Mouse (Mus musculus) layer of hippocampus, adult 18-20 months (tissue): ENCODE data around the gene Creb1. TPM values are rescaled to one million over a fixed set of nuclear protein-coding genes. Genes with fewer than 3 reads are reported as not detected.
"Not testable (repeated sequence)": the region's sequence is repeated elsewhere in the genome, so short reads cannot be mapped to it uniquely, and the experiment has no call there.

Source experiments
- DNase-seq, 2 experiments: peaks; one replicate each; pipeline ENCODE4 v3.0.0; 2022; ENCODE audit warnings: low spot score in 2 of 2
- total RNA-seq, 2 experiments: library from RNA; stranded (reverse); gene quantifications; 2 replicates each; pipeline ENCODE4 v1.2.3; 2021

The Creb1 gene
- total RNA-seq, 2 experiments from 2014 or later: 52.8 to 59.1 TPM

DNA sequence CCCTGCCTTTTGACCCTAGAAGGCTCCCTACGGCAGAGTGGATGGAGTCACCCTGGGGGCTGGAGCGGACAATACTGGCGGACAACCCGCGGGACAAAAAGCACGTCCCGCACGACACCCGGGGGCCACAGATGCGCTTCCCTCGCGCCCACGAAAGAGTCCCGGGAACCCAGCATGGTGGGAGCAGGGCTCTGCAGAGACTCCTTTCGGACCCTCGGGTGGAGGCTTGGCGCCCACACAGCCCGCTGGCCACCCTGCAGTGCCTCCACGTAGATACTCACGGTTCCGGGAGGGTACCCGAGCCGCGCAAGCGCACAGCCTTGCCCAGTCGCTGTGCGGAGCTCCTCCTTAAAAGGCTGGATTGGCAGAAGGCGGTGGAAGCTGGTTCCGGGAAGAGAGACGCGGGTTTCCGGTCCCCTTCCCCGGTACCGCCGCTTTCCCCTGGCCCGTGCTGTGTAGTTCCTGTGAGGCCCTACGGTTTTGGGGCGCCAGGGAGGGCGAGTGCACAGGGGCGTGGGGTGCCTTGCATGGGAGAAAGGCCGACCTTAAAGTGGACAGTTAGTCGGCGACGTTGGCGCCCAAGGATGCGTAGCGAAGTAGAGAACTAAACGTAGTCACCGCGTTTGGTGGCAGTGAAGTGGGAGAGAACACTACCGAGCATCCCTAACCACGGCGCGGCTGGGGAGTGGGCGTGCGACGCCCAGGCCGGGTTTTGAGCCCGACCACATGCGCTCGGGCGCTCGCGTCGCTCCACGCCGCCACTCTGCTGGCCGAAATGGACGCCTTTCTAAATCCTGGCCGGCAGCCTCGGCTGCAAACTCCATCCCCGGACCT lies 84.7 kb downstream of the Creb1 start, which contains the start of gene Mettl21a:
Gene Mettl21a (minus strand): TSS at position 362 of the 834 bp plus-strand sequence.
- DNase-seq: peak; percentile 93 to 96

DNA sequence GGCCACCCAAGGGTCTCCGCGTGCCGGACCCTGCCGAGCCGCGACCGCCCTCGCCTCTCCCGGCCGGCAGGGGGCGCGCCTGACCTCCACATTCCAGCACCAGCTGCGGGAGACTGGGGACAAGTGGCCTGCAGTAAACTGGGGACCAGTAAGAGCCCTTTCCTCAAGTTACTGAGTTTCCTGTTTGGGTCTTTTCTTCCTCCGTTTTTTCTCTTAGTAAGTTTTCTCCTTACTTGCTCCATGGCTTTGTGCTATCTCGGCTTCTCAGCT lies 85.2 kb downstream of the Creb1 start:
- DNase-seq: peak; percentile 70 to 93

DNA sequence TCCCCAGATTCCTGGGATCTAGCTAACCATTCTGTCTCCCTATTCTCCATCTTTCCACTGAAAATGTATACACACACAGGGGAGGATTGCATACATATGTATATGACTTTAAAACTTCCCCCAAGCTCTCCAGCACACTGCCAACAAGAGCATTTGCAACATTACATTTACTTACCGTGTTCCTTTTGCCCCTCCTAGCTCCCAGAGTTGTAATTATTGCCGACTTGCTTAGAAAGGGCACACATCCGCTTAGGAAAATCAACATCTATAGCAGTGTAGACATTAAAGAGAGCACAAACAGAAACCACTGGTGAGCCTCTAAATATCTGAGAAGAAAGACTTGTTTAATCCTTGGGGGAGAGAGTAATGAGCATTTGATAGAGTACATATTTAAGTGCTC lies 85.8 kb downstream of the Creb1 start:
- DNase-seq: no peak

DNA sequence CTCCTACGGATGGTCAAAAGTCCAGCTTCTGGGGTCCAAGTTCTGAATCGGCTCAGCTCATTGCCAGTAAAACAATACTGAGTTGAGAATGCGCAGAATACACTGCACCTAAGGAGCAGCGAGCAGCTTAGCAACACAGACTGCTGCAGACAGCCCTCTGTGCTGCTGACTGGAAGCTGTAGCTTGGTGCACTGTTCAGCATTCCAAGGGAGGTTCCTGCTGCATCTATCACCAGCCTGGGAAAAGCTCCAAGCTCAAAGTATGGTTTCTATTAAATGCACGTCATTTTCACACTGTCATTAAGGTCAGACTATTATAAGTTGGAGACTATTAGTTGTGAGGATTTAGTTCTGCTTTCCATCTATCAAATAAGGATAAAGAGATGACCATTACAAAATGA lies 88.7 kb downstream of the Creb1 start:
- DNase-seq: no peak

DNA sequence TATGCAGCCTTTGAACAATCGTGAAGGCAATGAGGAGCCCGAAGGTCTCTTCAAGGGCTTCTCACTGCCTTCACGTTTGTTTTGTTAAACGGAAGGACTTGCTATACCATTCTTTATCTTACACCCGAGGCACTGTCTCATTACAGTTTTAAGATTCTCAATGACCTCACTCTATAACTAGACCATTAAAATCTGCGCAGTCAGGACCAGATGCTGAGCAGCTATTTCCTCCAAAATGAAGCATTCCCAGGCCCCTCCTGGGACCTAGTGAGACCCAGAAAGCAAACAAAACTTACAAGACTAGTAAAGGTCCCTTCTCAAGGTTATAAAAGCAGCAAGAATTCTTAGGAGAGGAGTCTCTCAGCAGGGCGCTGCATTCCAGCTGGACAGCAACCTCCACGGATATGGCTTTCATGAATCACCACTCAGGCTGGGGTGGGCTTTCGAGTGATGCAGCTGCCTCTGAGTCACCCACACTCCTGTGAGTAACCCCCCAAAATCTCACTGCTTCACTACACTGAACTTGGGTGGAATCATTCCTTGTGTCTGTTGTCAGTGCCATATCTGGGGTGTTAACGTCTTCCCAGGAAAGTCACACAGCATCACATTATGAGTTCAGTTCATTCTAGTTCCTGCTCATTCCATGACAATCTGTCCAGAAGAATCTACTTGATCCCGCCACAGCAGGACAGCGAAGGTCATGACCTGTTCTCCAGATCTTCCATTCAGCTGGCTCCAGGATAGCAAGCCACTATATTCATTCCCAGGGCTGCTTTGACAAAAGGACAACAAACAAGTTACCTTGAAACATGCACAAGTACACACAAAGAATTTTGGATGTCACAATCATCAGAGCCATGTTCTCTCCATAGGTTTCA lies 91.4 kb downstream of the Creb1 start:
- no peak for DNase-seq

DNA sequence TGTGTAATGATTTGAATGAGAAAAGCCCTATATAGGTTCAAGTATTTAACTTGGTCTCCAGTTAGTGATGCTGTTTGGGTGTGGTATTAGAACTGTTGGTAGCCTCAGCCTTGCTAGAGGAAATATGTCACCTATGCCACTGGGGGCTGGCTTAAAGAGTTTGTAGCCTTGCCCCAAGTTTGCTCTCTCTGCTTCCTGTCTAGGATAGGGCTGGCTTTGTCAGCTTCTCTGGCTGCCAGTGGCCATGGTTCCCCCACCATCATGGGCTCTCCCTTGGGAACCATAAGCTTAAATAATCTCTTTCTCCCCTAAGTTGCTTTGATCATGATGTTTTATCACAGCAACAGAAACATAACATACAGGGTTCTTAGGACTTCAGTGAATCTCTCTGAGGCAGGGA lies 92.8 kb downstream of the Creb1 start:
- DNase-seq: no peak

DNA sequence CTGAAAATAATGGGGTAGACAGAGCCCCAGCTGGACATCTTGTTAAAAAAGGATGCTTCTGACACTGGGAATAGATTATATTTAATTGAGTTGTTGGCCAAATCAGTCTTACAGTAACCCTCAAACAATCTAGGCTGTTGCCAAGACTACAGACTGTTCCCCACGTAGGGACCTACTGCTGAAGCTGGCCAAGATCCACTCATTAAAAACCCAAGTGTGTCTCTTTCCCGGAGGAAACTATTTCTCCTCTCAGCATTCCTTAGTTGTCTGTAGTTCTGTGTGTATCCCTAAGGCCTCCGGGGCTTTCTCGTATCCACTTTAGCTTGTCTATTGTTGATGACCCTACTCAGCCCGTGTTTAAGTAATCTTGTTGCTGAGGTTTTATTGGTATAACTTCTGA lies 99.1 kb downstream of the Creb1 start:
- no peak for DNase-seq

DNA sequence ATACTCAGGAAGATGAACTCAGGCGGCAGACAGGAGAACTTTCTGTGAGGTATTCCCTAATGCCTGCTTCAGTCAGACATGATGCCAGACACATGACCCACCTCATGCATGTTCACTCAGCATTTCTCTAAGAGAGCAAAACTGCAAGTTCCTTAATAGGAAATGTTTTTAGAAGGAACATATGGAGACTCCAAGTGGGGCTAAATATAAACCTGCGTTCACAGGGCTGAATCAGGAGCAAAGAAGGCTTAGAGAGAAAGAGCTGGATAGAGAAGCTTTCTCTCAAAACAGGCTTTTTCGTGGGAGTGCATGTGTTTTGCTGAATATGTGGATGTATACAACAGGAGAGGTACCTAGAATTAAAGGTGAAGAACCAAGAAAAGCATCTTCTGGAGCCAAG lies 100.8 kb downstream of the Creb1 start:
- DNase-seq: peak in 1 of 2 experiments; percentile 42

DNA sequence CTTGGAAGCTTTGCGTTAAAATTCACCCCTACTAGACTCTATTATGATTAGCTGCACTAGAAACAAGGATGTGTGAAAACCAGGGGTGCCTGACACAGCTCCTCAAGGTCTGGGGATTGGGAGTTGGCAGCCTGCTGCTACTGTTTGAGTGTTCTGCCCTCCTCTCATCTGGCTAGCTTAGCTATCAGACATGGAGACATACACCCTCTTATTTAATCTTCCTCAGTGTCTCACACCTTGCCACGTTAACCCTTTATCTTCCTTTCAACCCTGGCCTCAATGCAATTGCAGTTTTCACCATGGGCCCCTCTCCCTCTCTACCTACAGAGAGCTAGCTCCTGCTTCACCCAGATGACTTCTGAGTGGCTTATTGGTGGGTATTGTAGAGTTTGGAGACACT lies 103.2 kb downstream of the Creb1 start:
- DNase-seq: no peak

DNA sequence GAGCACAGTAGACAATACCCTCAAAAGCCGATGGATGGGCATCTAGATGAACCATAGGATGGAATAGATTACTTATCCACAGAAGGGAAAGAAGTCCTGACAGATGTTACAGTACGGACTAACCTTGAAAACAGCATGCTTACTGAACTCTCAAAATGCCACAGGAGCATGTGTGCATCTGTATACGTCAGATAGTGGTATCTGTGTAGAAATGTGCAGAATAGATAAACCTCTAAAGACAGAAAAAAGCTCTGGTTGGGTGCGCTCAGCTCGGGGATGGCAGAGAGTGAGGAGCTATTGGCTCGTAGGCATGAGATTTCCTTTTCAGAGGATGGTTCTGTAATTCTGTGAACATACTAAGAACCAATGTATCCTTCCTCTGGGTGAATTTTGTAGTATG lies 106.8 kb downstream of the Creb1 start:
- DNase-seq: no peak

DNA sequence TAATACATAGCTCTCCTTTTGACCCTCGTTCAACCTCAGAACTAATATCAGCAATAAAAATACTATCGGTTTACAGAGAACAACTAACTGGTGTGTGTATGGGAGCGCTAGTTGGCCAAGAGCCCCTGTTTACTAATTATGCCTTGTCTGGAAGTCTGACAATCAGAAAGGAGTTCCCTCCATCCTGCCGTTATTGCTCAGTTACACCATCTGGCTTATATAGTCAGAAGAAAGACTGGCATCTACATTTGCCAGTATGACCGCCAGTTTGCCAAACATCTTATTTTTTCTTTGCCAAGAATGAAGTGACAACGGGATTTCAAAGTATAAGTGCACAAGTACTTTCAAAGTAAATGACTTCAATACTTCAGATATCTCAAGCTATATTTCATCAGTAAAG lies 108.6 kb downstream of the Creb1 start:
- peak in 1 of 2 experiments; percentile 29 for DNase-seq

DNA sequence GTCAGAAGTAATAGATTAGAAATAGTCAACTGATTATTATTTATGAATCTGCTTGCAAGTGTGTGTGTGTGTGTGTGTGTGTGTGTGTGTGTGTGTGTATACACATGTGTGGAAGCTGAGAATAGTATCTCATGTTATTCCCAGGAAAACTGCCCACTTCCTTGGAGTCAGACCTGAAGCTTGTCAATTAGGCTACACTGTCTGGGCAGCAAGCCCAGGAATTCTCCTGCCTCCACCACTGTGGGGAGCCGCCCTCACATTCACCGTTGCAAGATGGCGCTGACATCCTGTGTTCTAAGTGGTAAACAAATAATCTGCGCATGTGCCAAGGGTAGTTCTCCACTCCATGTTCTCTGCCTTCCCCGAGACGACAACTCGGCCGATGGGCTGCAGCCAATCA lies 110.1 kb downstream of the Creb1 start:
- not testable (repeated sequence) for DNase-seq

DNA sequence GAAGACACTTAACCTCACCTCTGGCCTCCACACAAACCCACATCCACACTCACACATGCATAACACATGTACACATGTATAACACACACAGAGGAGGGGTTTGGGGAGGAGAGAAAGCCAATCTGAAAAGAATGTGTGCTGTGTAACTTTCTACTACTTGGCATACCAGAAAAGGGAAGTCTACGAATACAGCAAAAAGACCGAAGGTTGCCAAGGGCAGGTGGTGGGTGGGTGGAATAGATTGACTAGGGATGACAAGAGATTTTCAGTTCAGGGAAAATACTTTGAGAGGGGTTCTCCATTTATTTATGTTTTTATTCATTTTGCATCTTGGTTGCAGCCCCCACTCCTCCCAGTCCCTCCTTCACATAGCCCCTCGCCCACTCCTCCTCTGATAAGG lies 112.1 kb downstream of the Creb1 start:
- peak in 1 of 2 experiments; percentile 66 for DNase-seq

DNA sequence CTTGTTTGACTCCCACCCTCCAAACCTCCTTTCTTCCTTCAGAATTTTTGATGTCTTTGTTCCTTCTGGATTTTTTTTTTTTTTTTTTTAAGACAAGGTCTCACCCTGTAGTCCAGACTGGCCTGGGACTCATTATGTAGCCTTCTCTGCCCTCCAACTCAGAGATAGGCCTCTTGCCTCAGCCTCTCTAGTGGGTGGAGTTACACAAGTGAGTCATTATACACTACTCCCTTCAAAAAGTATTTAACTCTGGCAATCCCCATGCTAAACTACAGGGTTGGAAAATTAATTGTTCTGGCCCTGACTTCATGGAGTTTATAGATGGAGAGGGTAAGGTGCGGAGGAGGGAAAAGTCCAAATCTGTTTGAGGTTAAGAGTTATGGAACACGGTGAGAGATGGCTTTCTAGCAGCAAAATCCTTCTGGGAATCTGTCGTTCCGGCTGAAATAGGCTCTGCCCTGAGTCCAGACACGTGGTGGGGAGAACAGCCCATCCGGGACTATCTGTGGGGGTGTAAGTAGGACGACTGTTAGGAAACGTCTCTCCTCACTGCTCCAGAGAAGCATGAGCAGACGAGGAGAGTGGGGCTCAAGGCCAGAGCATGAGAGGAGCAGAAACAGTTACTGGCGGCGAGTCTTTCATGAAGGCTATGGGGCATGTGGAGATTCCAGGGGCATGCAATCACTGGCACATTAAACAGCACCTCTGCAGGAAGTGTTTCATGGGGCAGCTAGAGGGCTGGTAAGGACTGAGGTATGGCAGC lies 117.1 kb downstream of the Creb1 start:
- DNase-seq: no peak

DNA sequence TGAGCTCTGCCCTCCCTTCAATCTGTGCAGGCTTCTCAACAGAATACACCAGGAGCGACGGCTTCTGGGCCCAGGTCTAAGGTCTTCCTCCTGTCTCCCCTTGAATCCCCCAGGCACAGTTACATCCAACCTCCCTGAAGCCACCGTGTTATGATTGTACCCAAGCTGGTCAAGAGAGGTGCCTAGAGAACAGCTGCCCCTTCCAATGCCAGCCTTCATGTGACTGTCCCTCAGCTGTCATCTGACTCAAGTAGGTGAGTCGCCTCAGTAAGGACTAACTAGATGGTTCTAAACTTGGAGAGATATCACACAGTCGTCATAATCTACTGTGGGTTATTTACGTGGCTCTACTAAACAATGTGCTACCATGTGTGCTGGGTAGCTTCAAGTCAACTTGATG lies 121.3 kb downstream of the Creb1 start:
- no peak for DNase-seq

Other genes starting within 250 kb of the Creb1 start
- gene Mettl21a, start 84.6 kb downstream of the Creb1 start, total RNA-seq: 10 to 100 TPM; 11.9 to 12.0 TPM
- 10 to 100 TPM; 12.9 to 13.2 TPM for gene Ccnyl1, start 157.8 kb downstream of the Creb1 start, total RNA-seq
- gene Fzd5, start 205.1 kb downstream of the Creb1 start, total RNA-seq: 1 to 10 TPM; 1.0 to 1.3 TPM